ENCODE assay signal across 22 mouse cellular contexts in the genomic region with DNA sequence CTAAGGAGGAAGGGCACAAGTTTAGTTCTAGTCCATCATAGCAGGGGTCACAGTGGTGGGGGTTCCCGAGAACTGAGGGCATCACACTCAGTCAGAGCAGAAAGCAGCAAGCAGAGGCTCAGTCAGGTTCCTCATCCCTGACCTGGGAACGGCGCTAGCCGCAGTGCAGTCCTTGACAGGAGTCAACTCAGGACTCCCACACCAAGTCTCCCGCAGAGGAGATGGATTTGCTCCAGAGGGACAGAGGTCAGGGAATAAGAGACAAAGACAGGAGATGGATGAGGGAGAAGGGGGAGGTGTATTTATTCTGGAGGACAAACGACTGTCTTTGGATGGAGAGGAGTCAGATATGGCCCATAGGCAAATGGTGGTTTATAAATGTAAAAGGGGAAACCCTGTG. TPM values are rescaled to one million over a fixed set of nuclear protein-coding genes. Genes with fewer than 3 reads are reported as not detected.
"Had no signal": no experiment of that assay in that cellular context is flagged by ENCODE, and none has a peak within 500 bp of the region (broad histone marks: within the 10 kb centered on the region; RNA-seq: fewer than 3 reads in every experiment).

No protein-coding gene starts in this region.

- H3K27ac ChIP-seq: hindbrain, postnatal 0 days; left cerebral cortex, adult 2 months; liver, embryonic 13.5 days; midbrain, embryonic 12.5 days; midbrain, embryonic 15.5 days; neural tube, embryonic 13.5 days; stomach, embryonic 15.5 days had no signal

- DNase-seq: layer of hippocampus, postnatal 36 days; liver, embryonic 13.5 days; lung, adult 2 months; lung, postnatal 14 days; lung, postnatal 4 days; retina, postnatal 1 day; right cerebral cortex, postnatal 25 days; spleen, adult 18-20 months; thymus, adult 2 months; thymus, postnatal 14 days; thymus, postnatal 4 days had no signal

- H3K4me2 ChIP-seq: liver, embryonic 13.5 days; midbrain, embryonic 12.5 days; midbrain, embryonic 15.5 days; neural tube, embryonic 13.5 days; stomach, embryonic 15.5 days had no signal

- H3K9ac ChIP-seq: liver, embryonic 13.5 days; midbrain, embryonic 12.5 days; midbrain, embryonic 15.5 days; neural tube, embryonic 13.5 days; stomach, embryonic 15.5 days had no signal

- H3K9me3 ChIP-seq: liver, embryonic 13.5 days; midbrain, embryonic 12.5 days; midbrain, embryonic 15.5 days; neural tube, embryonic 13.5 days; stomach, embryonic 15.5 days had no signal

- ATAC-seq: hindbrain, postnatal 0 days; inflammation-experienced regulatory T-cells, adult 6 months; midbrain, embryonic 15.5 days had no signal

- H3K27me3 ChIP-seq: liver, embryonic 13.5 days; midbrain, embryonic 12.5 days; midbrain, embryonic 15.5 days; neural tube, embryonic 13.5 days; stomach, embryonic 15.5 days had no signal

- H3K4me3 ChIP-seq: left cerebral cortex, adult 2 months; liver, embryonic 13.5 days; midbrain, embryonic 12.5 days; midbrain, embryonic 15.5 days; myocyte; neural tube, embryonic 13.5 days; stomach, embryonic 15.5 days had no signal

RNA-seq across cellular contexts. Expression of a gene that starts 7.5 kb away (rescaled TPM):
- polyA plus RNA-seq: liver, adult 2 months had no signal

RNA-seq across cellular contexts. Expression of a gene that starts 18.9 kb away (rescaled TPM):
- polyA plus RNA-seq: hindbrain, postnatal 0 days; limb, embryonic 11.5 days; liver, adult 2 months; lung, adult 2 months; lung, embryonic 16.5 days; midbrain, embryonic 12.5 days; midbrain, embryonic 15.5 days; neural tube, embryonic 13.5 days had no signal

RNA-seq across cellular contexts. Expression of a gene that starts 27.7 kb away (rescaled TPM):
- polyA plus RNA-seq: inflammation-experienced regulatory T-cells, adult 6 months; limb, embryonic 11.5 days; midbrain, embryonic 12.5 days; midbrain, embryonic 15.5 days; neural tube, embryonic 13.5 days had no signal
